Mouse (Mus musculus) adrenal gland, postnatal 4 days (tissue): ENCODE data around the gene Aox2. TPM values are rescaled to one million over a fixed set of nuclear protein-coding genes. Genes with fewer than 3 reads are reported as not detected.

Source experiments
- DNase-seq, 2 experiments: peaks; one replicate each; pipeline ENCODE4 v3.0.0; 2021 to 2022; ENCODE audit warnings: low spot score in 2 of 2, mixed read lengths in 2 of 2
- total RNA-seq, 2 experiments: library from RNA; stranded (reverse); gene quantifications; 2 replicates each; pipeline ENCODE4 v1.2.3; 2021

Aox2 gene
- total RNA-seq, 2 experiments from 2014 or later, result 0.11 TPM

DNA sequence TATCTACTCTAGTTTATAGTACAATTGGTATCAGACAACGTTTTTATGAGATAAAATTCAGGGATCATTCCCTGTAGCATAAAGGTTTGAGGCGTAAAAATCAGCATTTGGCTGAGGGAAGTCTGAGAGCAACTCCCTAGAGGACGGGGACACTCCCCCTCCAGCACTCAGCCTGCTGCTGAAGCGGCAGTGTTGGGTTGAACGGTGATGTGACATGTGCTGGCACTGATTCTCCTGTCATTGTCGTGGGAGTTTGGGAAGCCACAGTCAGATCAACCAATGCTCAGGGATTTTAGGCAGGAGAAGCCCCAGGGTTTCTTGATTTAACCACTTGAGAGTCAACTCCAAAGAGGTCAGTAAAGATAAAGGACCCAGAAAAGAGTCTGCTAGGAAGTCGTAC, 6.4 kb downstream of the Aox2 start:
- no peak for DNase-seq

GRCm38 (mm10) chr1:58288091-58288490, 10.0 kb downstream of the Aox2 start:
- no peak for DNase-seq

DNA sequence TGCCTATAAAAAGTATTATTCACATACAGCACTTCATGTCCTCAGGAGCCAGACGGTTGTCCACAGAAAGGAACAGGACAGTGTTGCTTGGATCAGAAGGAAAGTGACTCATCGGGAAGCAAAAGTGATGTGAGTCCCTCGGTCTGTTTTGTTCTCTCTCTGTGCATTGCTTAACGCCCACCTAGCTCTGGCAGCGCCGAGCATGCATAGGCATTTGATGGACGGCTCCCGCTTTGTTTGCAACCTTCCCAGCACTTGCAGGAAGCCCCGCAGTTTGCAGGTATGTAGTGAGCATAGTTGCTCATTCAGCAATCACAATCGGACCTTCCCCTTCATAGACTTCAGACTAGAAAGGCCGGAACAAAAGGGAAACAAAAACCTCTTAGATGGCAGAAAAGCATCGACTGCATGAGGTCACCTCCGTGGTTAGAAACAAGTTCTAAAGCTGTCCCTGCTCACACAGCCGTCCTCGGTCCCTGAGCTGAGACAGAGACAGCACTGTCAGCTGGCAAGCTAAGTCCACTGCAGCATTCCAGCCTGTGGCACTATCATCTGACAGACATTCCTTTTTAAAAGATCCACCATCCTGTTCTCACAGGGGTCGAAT, 11.8 kb downstream of the Aox2 start:
- no peak for DNase-seq

DNA sequence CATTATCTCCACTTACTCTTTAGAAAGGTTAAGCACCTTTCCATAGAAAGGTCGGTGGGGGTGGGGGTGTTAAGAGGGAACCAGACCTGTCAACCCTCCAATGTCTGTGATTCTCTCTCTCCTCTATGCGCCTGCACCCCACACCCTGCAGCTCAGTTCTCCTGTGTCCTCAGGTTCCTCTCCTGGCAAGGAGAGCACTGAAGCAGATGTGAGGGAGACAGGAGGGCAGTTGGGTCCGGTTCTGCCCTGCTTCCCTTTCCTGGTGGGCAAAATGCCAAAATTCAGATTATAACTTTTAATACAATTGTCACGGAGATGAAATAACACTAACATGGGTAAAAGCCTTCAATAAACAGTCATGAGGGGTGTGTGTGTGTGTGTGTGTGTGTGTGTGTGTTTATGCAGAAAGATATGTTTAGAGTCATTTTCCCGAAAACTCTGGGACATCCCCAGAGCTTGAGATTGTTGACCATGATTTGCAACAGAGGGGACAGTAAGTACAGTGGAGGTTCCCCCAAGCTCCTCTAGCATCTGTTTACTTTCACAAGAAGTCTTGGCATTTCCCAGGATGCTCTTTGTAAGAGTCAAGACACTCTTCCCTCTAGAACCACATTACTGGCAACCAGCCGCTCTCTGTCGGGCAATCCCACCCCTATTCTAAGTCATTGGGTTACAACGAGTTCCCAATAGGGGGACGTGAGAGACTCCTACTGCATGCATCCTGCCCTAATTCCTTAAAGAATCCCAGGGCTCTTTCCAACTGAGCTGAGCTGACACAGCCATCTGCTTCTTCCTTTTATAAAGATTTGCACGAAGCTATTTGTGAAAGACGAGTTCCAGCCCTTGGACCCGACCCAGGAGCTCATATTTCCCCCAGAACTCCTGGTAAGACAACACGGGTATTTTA, 13.5 kb downstream of the Aox2 start:
- no peak for DNase-seq

DNA sequence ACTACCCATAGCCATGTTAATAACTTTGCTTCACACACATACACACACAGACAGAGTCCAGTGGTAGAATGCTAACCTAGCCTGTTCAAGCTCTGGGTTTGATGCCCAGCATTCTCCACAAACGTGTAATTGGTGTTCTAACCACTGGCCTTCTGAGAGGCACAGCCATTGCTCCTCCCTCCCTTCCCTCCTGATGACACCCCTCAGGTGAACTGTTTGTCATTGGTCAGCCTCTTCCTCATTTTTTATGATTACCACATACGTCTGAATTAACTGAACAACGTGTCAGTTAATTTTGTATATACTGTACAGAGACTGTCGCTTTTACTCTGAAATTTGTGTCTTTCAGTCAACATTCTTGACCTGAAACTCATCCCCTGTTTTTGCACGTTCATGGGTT, 16.6 kb downstream of the Aox2 start:
- DNase-seq, result no peak

DNA sequence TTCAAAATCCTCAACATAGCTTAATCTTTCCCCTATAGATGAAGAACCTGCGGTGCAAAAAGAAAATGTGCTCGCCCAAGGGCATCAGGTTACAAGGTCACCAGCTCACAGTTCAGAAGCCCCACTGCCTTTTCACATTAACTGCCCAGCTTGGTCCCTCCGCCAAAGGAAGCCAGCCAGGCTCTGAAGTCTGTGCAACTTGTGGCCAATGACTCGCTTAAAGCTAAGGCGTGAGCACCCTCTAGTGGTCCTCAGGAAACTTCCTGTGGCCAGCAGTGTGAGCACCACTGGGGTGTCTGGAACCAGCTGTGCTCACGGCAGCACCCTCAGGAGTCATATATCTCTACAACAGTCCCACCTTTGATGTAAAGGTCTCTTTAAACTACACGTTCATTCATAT, 18.2 kb downstream of the Aox2 start:
- peak; percentile 32 to 40 for DNase-seq

DNA sequence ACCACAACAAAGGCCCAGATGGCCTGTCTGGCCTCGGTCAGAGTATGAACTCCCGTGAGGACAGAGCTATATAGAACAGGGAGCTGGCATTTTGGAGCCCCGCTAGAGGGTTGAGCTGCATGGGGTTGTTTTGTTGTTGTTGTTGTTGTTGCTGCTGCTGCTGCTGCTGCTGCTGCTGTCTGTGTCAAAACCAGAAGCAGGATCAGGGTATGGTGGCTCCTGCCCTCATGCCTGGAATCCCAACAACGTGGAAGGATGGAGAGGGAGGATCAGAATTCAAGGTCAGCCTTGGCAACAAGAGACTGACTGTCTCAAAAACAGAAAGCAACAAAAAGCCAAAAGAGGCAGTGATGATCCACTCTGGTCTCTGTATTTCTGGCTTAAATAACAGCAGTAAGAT, 18.7 kb downstream of the Aox2 start:
- DNase-seq, result no peak

DNA sequence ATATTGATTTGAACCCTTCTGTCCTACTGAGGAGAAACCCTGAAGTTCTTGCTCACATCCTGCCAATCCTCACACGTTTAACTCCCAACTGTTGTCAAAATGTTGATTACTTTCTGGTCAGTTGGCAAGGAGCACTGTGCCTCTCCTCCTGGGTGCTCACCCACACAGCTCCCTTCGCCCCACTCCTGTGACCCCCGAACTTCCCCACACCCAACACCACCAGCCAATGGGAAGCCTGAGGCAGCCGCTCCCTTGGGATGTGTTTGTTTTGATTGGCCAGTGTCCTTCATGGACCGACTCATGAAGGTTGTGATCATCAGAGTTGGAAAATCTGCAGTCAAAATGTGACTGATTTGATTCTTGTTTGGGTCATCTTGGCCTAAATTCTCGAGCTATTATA, 20.2 kb downstream of the Aox2 start:
- no peak for DNase-seq

DNA sequence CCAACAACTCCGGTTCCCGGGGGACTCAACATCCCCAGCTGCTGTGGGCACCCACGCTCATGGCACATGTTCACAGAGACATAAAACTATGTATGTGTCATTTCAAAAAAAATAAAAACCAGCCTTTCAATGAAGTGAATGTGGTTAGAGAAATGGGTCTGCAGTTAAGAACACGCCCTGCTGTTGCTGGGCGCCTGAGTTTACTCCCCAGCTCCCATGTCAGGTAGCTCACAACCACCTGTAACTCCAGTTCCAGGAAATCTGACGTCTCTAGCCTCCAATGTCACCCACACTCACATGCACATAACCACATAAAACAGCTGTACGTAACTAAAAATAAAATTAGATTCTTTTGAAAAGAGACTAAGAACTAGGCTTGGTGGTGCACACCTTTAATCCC, 22.9 kb downstream of the Aox2 start:
- no peak for DNase-seq

DNA sequence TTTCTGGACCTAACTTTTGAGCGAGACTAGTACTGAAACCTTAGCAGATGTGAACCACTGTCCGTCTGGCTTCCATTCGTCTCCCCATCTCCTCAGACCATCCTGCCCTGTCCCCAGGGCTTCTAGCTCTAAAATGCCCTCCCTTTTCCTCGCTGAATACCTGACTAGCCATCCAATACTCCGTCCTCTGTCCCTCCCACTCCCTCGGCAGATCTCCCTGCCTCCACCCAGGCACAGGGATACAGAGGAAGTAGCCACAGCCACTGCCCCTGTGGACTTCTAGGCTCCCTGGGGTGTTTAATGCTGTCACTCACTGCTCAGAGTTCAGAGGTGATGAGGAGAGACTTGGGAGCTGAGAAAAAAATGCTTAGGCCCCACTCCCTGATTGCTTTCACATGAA, 23.9 kb downstream of the Aox2 start:
- no peak for DNase-seq

GRCm38 (mm10) chr1:58303009-58303408, 24.9 kb downstream of the Aox2 start:
- no peak for DNase-seq

- DNase-seq, result no peak
Observed at GRCm38 (mm10) chr1:58303726-58304125, 25.6 kb downstream of the Aox2 start.

GRCm38 (mm10) chr1:58304296-58304695, 26.2 kb downstream of the Aox2 start:
- no peak for DNase-seq

DNA sequence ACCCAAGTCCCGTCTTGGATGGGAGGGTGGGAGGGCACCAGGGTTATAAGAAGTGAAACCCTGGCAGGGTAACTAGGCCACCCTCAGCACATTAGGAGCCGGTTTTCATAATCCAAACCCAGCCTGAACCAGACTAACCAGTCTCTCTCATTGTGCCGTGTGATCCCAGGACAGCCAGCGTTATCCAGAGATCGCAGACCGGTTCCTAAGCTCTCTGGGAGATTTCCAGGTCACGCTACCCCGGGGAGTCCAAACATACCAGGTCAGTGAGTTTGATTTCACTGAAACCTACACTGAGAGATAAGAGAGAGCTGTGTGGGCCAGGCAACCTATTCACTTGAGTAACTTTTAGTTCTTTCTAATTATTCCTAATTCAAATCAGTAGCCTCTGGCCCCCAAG, 29.1 kb downstream of the Aox2 start:
- no peak for DNase-seq

- DNase-seq, result no peak
Observed at GRCm38 (mm10) chr1:58308594-58308993, 30.5 kb downstream of the Aox2 start.

GRCm38 (mm10) chr1:58309853-58310252, 31.7 kb downstream of the Aox2 start:
- no peak for DNase-seq

DNA sequence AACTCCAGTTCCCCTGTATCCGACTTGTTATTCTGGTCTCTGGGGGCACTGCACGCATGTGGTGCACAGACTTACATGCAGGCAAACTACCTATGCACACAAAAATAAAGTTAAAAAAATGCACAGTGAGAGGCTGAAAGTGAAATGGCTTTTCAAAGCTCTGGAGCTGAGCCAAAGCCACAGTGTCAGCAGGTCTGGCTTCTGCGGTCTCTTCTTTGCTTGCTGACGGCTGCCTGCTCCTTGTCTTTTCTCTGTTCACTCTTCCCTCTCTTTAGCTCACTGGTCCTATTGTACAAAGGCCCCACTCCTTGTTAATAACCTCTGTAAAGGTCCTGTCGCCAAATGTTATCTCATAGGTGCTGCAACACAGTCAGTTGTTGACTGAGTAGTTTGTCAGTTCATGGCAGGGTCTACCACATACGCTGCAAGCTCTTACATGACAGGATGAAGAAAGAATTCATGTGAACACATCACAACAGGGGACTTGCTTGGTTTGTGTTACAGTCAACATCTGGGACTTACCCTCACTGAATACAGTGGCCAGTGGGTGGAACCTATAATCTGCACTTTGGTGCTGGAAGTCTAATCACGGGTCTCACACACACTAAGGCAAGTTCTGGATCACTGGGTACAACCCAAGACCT, 33.2 kb downstream of the Aox2 start:
- no peak for DNase-seq

DNA sequence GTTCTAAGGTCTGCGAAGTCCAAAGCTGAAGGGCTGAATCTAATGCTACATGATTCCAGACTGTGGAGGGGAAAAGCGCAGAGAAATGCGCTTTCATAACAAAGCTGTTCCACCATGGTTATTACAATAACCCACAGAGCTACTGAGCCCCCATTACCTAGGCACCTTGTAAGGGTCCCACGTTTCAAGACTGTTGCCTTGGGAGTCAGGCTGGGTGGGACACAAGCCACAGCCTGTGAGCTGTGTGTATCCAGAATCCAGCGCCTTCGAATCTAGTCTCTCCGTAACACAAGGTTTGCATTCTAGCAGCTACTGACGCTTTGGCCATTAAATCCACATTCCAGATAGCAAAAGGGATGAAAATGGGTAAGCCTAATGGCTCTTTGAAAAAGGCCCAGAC, 35.0 kb downstream of the Aox2 start:
- DNase-seq, result no peak

GRCm38 (mm10) chr1:58315532-58315931, 37.4 kb downstream of the Aox2 start:
- no peak for DNase-seq

- no peak for DNase-seq
Observed at GRCm38 (mm10) chr1:58333222-58333621, 55.1 kb downstream of the Aox2 start.

DNA sequence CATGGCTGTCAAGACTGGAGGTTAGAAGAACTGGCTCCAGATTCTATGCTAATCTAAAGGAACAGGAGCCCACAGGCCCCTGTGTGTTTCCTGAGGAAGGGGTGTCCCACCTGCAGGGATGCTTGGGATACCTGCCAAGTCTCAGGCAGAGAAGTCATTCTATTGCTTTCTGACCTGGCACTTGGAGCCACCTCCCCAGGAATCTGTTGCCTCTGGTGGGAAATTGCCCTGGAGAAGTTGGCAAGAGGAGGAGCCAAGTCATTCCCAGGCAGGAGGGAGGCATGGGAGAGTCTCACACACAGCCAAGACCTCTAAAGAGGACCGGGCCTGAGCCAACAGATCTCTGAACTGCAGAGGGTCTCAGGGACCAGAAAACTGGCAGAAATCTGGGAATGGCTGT, 61.8 kb downstream of the Aox2 start:
- no peak for DNase-seq

DNA sequence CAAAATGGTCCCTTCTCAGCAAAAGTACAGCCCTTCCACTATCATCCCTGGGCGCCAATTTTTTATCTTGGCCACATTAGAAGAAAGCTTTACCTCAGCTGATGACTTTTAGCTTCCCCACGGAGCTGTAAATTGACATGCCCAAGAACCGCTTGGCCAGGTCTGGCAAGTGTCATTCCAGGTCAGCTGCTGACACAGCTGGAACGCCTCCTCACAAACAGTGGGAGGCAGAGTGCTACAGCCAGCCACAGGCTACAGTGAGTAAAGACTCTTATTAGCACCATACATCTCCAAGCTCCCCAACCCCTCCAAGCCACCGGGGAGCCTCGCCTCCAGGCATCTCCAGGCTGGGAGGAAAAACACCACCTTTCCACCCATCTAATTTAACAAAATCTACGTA, 63.5 kb downstream of the Aox2 start:
- no peak for DNase-seq
